Mouse (Mus musculus) embryonic fibroblast, embryonic 13.5 days (primary cell): ENCODE data around the gene Mb.

Experiments
- CTCF ChIP-seq: IDR thresholded peaks from 2 replicates; pipeline ENCODE4 v1.5.1; 2011; ENCODE audit warnings: mild to moderate bottlenecking, control low read depth, low read length, moderate library complexity, borderline replicate concordance; ENCODE audit not compliant: insufficient read depth
- POLR2A ChIP-seq: IDR thresholded peaks from 2 replicates; pipeline ENCODE4 v1.6.1; 2011; ENCODE audit warnings: low read depth, mild to moderate bottlenecking, control low read depth, low read length, moderate library complexity

DNA sequence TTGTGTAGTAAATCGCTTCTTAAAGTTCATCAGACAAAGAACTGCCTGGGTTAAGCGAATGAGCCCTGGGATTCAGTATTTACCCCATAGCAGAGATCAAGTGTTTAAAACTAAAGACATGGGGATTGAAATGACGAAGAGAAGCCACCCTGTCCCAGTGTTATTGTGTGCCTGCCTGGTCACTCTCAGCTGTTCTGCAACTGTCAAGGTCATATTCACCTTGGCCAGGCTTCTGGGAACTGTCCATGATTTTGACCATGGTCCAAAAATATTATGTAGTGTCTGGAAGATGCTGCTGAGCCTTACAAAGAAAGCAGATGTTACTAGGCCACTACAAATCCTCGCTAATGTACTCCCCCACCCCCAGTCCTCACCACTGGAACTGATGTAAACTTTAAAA, 70.7 kb downstream of the Mb start:
- TF ChIP-seq CTCF, result no peak
- TF ChIP-seq POLR2A, result no peak
